Mouse (Mus musculus): Measurements from ENCODE around the gene Rora. TPM values are rescaled to one million over a fixed set of nuclear protein-coding genes. Genes with fewer than 3 reads are reported as not detected.

The Rora gene
- polyA plus RNA-seq, 1 experiment from 2014 or later, result 6.0 TPM

GRCm38 (mm10) chr9:69013186-69013715, 359.7 kb downstream of the Rora start:
- Histone ChIP-seq H3K9ac (no peak overlapping the region), H3K27me3 (no peaks in the 10 kb centered on the region), H3K36me3 (replicated peaks) (no peaks in the 10 kb centered on the region), H3K4me1 (replicated peaks) (no peaks in the 10 kb centered on the region), H3K4me3 (replicated peaks) (no peak overlapping the region), H3K4me2 (no peak overlapping the region), H3K27ac (replicated peaks) (no peak overlapping the region), H3K9me3 (replicated peaks) (no peaks in the 10 kb centered on the region)
- ATAC-seq (ENCODE audit: insufficient read depth), result no peak
- 61% methylated on average over 7 of the region's 7 CpGs for WGBS (ENCODE audit: insufficient replicate concordance)

- no peaks in the 10 kb centered on the region for H3K4me1 ChIP-seq (replicated peaks)
- 70% methylated on average over 2 of the region's 2 CpGs for WGBS (ENCODE audit: insufficient replicate concordance)
- no peaks in the 10 kb centered on the region for H3K36me3 ChIP-seq (replicated peaks)
- no peak overlapping the region for H3K9ac ChIP-seq
- H3K4me3 ChIP-seq (replicated peaks), result no peak overlapping the region
- no peaks in the 10 kb centered on the region for H3K27me3 ChIP-seq
- ATAC-seq (ENCODE audit: insufficient read depth), result no peak
- H3K27ac ChIP-seq (replicated peaks), result no peak overlapping the region
- no peak overlapping the region for H3K4me2 ChIP-seq
- H3K9me3 ChIP-seq (replicated peaks), result no peaks in the 10 kb centered on the region
Observed at GRCm38 (mm10) chr9:69014203-69014602, 360.6 kb downstream of the Rora start.

GRCm38 (mm10) chr9:69020381-69020780, 366.8 kb downstream of the Rora start:
- WGBS (ENCODE audit: insufficient replicate concordance), result 70% methylated on average over 4 of the region's 4 CpGs
- ATAC-seq (ENCODE audit: insufficient read depth), result no peak
- no peak overlapping the region for H3K4me2 ChIP-seq
- no peaks in the 10 kb centered on the region for H3K4me1 ChIP-seq (replicated peaks)
- no peaks in the 10 kb centered on the region for H3K9me3 ChIP-seq (replicated peaks)
- no peak overlapping the region for H3K9ac ChIP-seq
- no peak overlapping the region for H3K27ac ChIP-seq (replicated peaks)
- H3K36me3 ChIP-seq (replicated peaks), result no peaks in the 10 kb centered on the region
- no peaks in the 10 kb centered on the region for H3K27me3 ChIP-seq
- H3K4me3 ChIP-seq (replicated peaks), result no peak overlapping the region

GRCm38 (mm10) chr9:69021482-69021881, 367.9 kb downstream of the Rora start:
- Histone ChIP-seq H3K9ac (no peak overlapping the region), H3K4me3 (replicated peaks) (no peak overlapping the region), H3K4me2 (no peak overlapping the region), H3K9me3 (replicated peaks) (no peaks in the 10 kb centered on the region), H3K36me3 (replicated peaks) (no peaks in the 10 kb centered on the region), H3K4me1 (replicated peaks) (no peaks in the 10 kb centered on the region; the same call in 1 of the 2 replicates), H3K27me3 (no peaks in the 10 kb centered on the region), H3K27ac (replicated peaks) (no peak overlapping the region)
- no peak for ATAC-seq (ENCODE audit: insufficient read depth)
- WGBS (ENCODE audit: insufficient replicate concordance), result 55% methylated on average over 1 of the region's 1 CpGs

GRCm38 (mm10) chr9:69023314-69023713, 369.7 kb downstream of the Rora start:
- H3K36me3 ChIP-seq (replicated peaks), result no peaks in the 10 kb centered on the region
- no peak overlapping the region for H3K4me3 ChIP-seq (replicated peaks)
- no peaks in the 10 kb centered on the region for H3K9me3 ChIP-seq (replicated peaks)
- H3K4me2 ChIP-seq, result no peak overlapping the region
- no peaks in the 10 kb centered on the region for H3K27me3 ChIP-seq
- H3K4me1 ChIP-seq (replicated peaks), result no peaks in the 10 kb centered on the region; the same call in 1 of the 2 replicates
- 46% methylated on average over 3 of the region's 3 CpGs for WGBS (ENCODE audit: insufficient replicate concordance)
- ATAC-seq (ENCODE audit: insufficient read depth), result no peak
- no peak overlapping the region for H3K27ac ChIP-seq (replicated peaks)
- no peak overlapping the region for H3K9ac ChIP-seq

- 48% methylated on average over 4 of the region's 4 CpGs for WGBS (ENCODE audit: insufficient replicate concordance)
Observed at GRCm38 (mm10) chr9:69028177-69028576, 374.6 kb downstream of the Rora start.

GRCm38 (mm10) chr9:69034301-69034871, 380.8 kb downstream of the Rora start:
- Histone ChIP-seq H3K9ac (no peak overlapping the region), H3K4me3 (replicated peaks) (no peak overlapping the region), H3K4me2 (no peak overlapping the region), H3K27me3 (no peaks in the 10 kb centered on the region), H3K9me3 (replicated peaks) (no peaks in the 10 kb centered on the region), H3K36me3 (replicated peaks) (no peaks in the 10 kb centered on the region), H3K4me1 (replicated peaks) (0 out of 2 replicates have a peak, but pooled peaks cover 3% of the 10 kb centered on the region), H3K27ac (replicated peaks) (no peak overlapping the region)
- WGBS (ENCODE audit: insufficient replicate concordance), result 14% methylated on average over 10 of the region's 10 CpGs
- ATAC-seq (ENCODE audit: insufficient read depth), result no peak

More at GRCm38 (mm10) chr9:69028177-69028576, 374.6 kb downstream of the Rora start:
- Histone ChIP-seq H3K9ac (no peak overlapping the region), H3K9me3 (replicated peaks) (no peaks in the 10 kb centered on the region), H3K4me3 (replicated peaks) (no peak overlapping the region), H3K4me1 (replicated peaks) (no peaks in the 10 kb centered on the region; the same call in 1 of the 2 replicates), H3K27me3 (no peaks in the 10 kb centered on the region), H3K36me3 (replicated peaks) (no peaks in the 10 kb centered on the region), H3K4me2 (no peak overlapping the region), H3K27ac (replicated peaks) (no peak overlapping the region)
- ATAC-seq (ENCODE audit: insufficient read depth), result no peak

GRCm38 (mm10) chr9:69035456-69035855, 381.9 kb downstream of the Rora start:
- no peak overlapping the region for H3K27ac ChIP-seq (replicated peaks)
- H3K9ac ChIP-seq, result no peak overlapping the region
- no peaks in the 10 kb centered on the region for H3K27me3 ChIP-seq
- no peak overlapping the region for H3K4me3 ChIP-seq (replicated peaks)
- no peak overlapping the region for H3K4me2 ChIP-seq
- WGBS (ENCODE audit: insufficient replicate concordance), result 61% methylated on average over 7 of the region's 7 CpGs
- no peaks in the 10 kb centered on the region for H3K9me3 ChIP-seq (replicated peaks)
- H3K4me1 ChIP-seq (replicated peaks), result 0 out of 2 replicates have a peak, but pooled peaks cover 3% of the 10 kb centered on the region
- no peaks in the 10 kb centered on the region for H3K36me3 ChIP-seq (replicated peaks)
- ATAC-seq (ENCODE audit: insufficient read depth), result no peak

GRCm38 (mm10) chr9:69036296-69036695, 382.7 kb downstream of the Rora start:
- H3K27me3 ChIP-seq, result no peaks in the 10 kb centered on the region
- 0 out of 2 replicates have a peak, but pooled peaks cover 3% of the 10 kb centered on the region for H3K4me1 ChIP-seq (replicated peaks)
- no peak overlapping the region for H3K27ac ChIP-seq (replicated peaks)
- no peaks in the 10 kb centered on the region for H3K36me3 ChIP-seq (replicated peaks)
- ATAC-seq (ENCODE audit: insufficient read depth), result no peak
- H3K4me3 ChIP-seq (replicated peaks), result no peak overlapping the region
- no peak overlapping the region for H3K4me2 ChIP-seq
- no peaks in the 10 kb centered on the region for H3K9me3 ChIP-seq (replicated peaks)
- no peak overlapping the region for H3K9ac ChIP-seq
- 37% methylated on average over 3 of the region's 3 CpGs for WGBS (ENCODE audit: insufficient replicate concordance)

- Histone ChIP-seq H3K36me3 (replicated peaks) (no peaks in the 10 kb centered on the region), H3K9me3 (replicated peaks) (no peaks in the 10 kb centered on the region), H3K27ac (replicated peaks) (no peak overlapping the region), H3K27me3 (no peaks in the 10 kb centered on the region), H3K4me3 (replicated peaks) (no peak overlapping the region), H3K4me1 (replicated peaks) (no peaks in the 10 kb centered on the region), H3K4me2 (no peak overlapping the region), H3K9ac (no peak overlapping the region)
- ATAC-seq (ENCODE audit: insufficient read depth), result no peak
- WGBS (ENCODE audit: insufficient replicate concordance), result 66% methylated on average over 8 of the region's 8 CpGs
Observed at GRCm38 (mm10) chr9:69043920-69044613, 390.5 kb downstream of the Rora start.

GRCm38 (mm10) chr9:69044614-69045133, 391.1 kb downstream of the Rora start:
- Histone ChIP-seq H3K4me1 (replicated peaks) (no peaks in the 10 kb centered on the region), H3K4me3 (replicated peaks) (no peak overlapping the region), H3K36me3 (replicated peaks) (no peaks in the 10 kb centered on the region), H3K9ac (no peak overlapping the region), H3K27me3 (no peaks in the 10 kb centered on the region), H3K4me2 (no peak overlapping the region), H3K27ac (replicated peaks) (no peak overlapping the region), H3K9me3 (replicated peaks) (no peaks in the 10 kb centered on the region)
- WGBS (ENCODE audit: insufficient replicate concordance), result 78% methylated on average over 7 of the region's 7 CpGs
- ATAC-seq (ENCODE audit: insufficient read depth), result no peak

Data from liver, embryonic 15.5 days (tissue).